Mouse (Mus musculus): Measurements from ENCODE around the gene Gpr142. TPM values are rescaled to one million over a fixed set of nuclear protein-coding genes. Genes with fewer than 3 reads are reported as not detected.

The Gpr142 gene
- total RNA-seq, 2 experiments from 2014 or later: not detected

Other genes starting within 250 kb of the Gpr142 start
- gene Rpl38, start 130.4 kb upstream of the Gpr142 start, total RNA-seq (2015; ENCODE audit: low replicate concordance): 178 and 282 TPM in 2 replicates
- 361 and 369 TPM in 2 replicates for gene Rpl38, start 130.4 kb upstream of the Gpr142 start, total RNA-seq (2017; ENCODE audit: low replicate concordance)
- 0.58 and 0.63 TPM in 2 replicates for gene Ttyh2, start 123.5 kb upstream of the Gpr142 start, total RNA-seq (2015; ENCODE audit: low replicate concordance)
- gene Ttyh2, start 123.5 kb upstream of the Gpr142 start, total RNA-seq (2017; ENCODE audit: low replicate concordance): 0.77 and 1.8 TPM in 2 replicates
- gene Dnaic2, start 71.5 kb upstream of the Gpr142 start, total RNA-seq (2015; ENCODE audit: low replicate concordance): not detected in 2 replicates
- not detected in 2 replicates for gene Dnaic2, start 71.5 kb upstream of the Gpr142 start, total RNA-seq (2017; ENCODE audit: low replicate concordance)
- 0.58 TPM in 1 of 2 replicates, not detected in the other for gene Kif19a, start 33.5 kb upstream of the Gpr142 start, total RNA-seq (2015; ENCODE audit: low replicate concordance)
- 0.70 TPM in 1 of 2 replicates, not detected in the other for gene Kif19a, start 33.5 kb upstream of the Gpr142 start, total RNA-seq (2017; ENCODE audit: low replicate concordance)
- not detected in 2 replicates for gene Btbd17, start 3.0 kb upstream of the Gpr142 start, total RNA-seq (2015; ENCODE audit: low replicate concordance)
- not detected in 2 replicates for gene Btbd17, start 3.0 kb upstream of the Gpr142 start, total RNA-seq (2017; ENCODE audit: low replicate concordance)
- gene Gprc5c, start 52.2 kb downstream of the Gpr142 start, total RNA-seq (2015; ENCODE audit: low replicate concordance): 0.77 TPM in 1 of 2 replicates, not detected in the other
- gene Gprc5c, start 52.2 kb downstream of the Gpr142 start, total RNA-seq (2017; ENCODE audit: low replicate concordance): 0.09 TPM in 1 of 2 replicates, not detected in the other
- 3.8 and 4.8 TPM in 2 replicates for gene Cd300a, start 91.1 kb downstream of the Gpr142 start, total RNA-seq (2015; ENCODE audit: low replicate concordance)
- 3.7 and 7.1 TPM in 2 replicates for gene Cd300a, start 91.1 kb downstream of the Gpr142 start, total RNA-seq (2017; ENCODE audit: low replicate concordance)
- 9.2 and 20.9 TPM in 2 replicates for gene Cd300lb, start 135.5 kb downstream of the Gpr142 start, total RNA-seq (2015; ENCODE audit: low replicate concordance)
- gene Cd300lb, start 135.5 kb downstream of the Gpr142 start, total RNA-seq (2017; ENCODE audit: low replicate concordance): 9.6 and 14.8 TPM in 2 replicates
- not detected in 2 replicates for gene Cd300c, start 170.2 kb downstream of the Gpr142 start, total RNA-seq (2015; ENCODE audit: low replicate concordance)
- gene Cd300c, start 170.2 kb downstream of the Gpr142 start, total RNA-seq (2017; ENCODE audit: low replicate concordance): 0.60 and 2.2 TPM in 2 replicates
- 5.2 and 9.2 TPM in 2 replicates for gene Cd300ld, start 191.0 kb downstream of the Gpr142 start, total RNA-seq (2015; ENCODE audit: low replicate concordance)
- gene Cd300ld, start 191.0 kb downstream of the Gpr142 start, total RNA-seq (2017; ENCODE audit: low replicate concordance): 3.1 and 5.4 TPM in 2 replicates
- 1.5 and 2.3 TPM in 2 replicates for gene Cd300c2, start 203.0 kb downstream of the Gpr142 start, total RNA-seq (2015; ENCODE audit: low replicate concordance)
- 1.8 and 3.4 TPM in 2 replicates for gene Cd300c2, start 203.0 kb downstream of the Gpr142 start, total RNA-seq (2017; ENCODE audit: low replicate concordance)
- gene Cd300ld2, start 217.3 kb downstream of the Gpr142 start, total RNA-seq (2015; ENCODE audit: low replicate concordance): not detected in 2 replicates
- not detected in 2 replicates for gene Cd300ld2, start 217.3 kb downstream of the Gpr142 start, total RNA-seq (2017; ENCODE audit: low replicate concordance)
- gene Cd300ld4, start 228.1 kb downstream of the Gpr142 start, total RNA-seq (2015; ENCODE audit: low replicate concordance): 1.7 TPM in 1 of 2 replicates, not detected in the other
- 2.1 TPM in 1 of 2 replicates, not detected in the other for gene Cd300ld4, start 228.1 kb downstream of the Gpr142 start, total RNA-seq (2017; ENCODE audit: low replicate concordance)
- gene Cd300ld5, start 238.8 kb downstream of the Gpr142 start, total RNA-seq (2015; ENCODE audit: low replicate concordance): 1.7 TPM in 1 of 2 replicates, not detected in the other
- not detected in 2 replicates for gene Cd300ld5, start 238.8 kb downstream of the Gpr142 start, total RNA-seq (2017; ENCODE audit: low replicate concordance)
- gene Cd300ld3, start 249.5 kb downstream of the Gpr142 start, total RNA-seq (2015; ENCODE audit: low replicate concordance): 1.7 and 27.2 TPM in 2 replicates
- 13.0 TPM in 1 of 2 replicates, not detected in the other for gene Cd300ld3, start 249.5 kb downstream of the Gpr142 start, total RNA-seq (2017; ENCODE audit: low replicate concordance)